Mouse (Mus musculus) T-helper 17 cell (primary cell): ENCODE results near the gene 4931409K22Rik.

ENCODE experiments used
- in situ Hi-C, 2 experiments: fragments of 300-600 bp; cut with MboI, MseI; formaldehyde crosslinking; loops; 1 replicate in 1 of 2; 2 replicates in 1 of 2; pipeline ENCODE4 v1.15.1; 2025; ENCODE audit warnings: high pct_unique_total_duplicates in 2 of 2

Gene 4931409K22Rik

GRCm38 (mm10) chr5:24550598-24551316 is 5.9 kb downstream of the 4931409K22Rik start:
- in situ Hi-C loops, result no loop called here

- in situ Hi-C loops, result no loop called here
These were observed 14.0 kb downstream of the 4931409K22Rik start for GRCm38 (mm10) chr5:24542643-24543042.

- in situ Hi-C loops, result no loop called here
These were observed 15.5 kb downstream of the 4931409K22Rik start for GRCm38 (mm10) chr5:24541144-24541569.

- in situ Hi-C loops, result no loop called here
These were observed 16.0 kb downstream of the 4931409K22Rik start, which contains the start of gene Asb10 for GRCm38 (mm10) chr5:24540387-24541143. Asb10 (minus strand) TSS chr5:24540978.

GRCm38 (mm10) chr5:24539571-24540296 is 16.9 kb downstream of the 4931409K22Rik start:
- in situ Hi-C loops, result loop anchor here in 1 of 2 experiments (10.0 kb wide), 1 partner anchor 1995 kb away; no protein-coding TSS in a partner anchor

GRCm38 (mm10) chr5:24537618-24538017 is 19.0 kb downstream of the 4931409K22Rik start:
- in situ Hi-C loops, result loop anchor here in 1 of 2 experiments (10.0 kb wide), 1 partner anchor 1993 kb away; no protein-coding TSS in a partner anchor

- in situ Hi-C loops, result loop anchor here in 1 of 2 experiments (10.0 kb wide), 1 partner anchor 1992 kb away; no protein-coding TSS in a partner anchor
These were observed 20.1 kb downstream of the 4931409K22Rik start for GRCm38 (mm10) chr5:24536511-24536910.

GRCm38 (mm10) chr5:24535731-24536130 is 20.9 kb downstream of the 4931409K22Rik start:
- in situ Hi-C loops, result loop anchor here in 1 of 2 experiments (10.0 kb wide), 1 partner anchor 1991 kb away; no protein-coding TSS in a partner anchor

GRCm38 (mm10) chr5:24534292-24534691 is 22.3 kb downstream of the 4931409K22Rik start:
- in situ Hi-C loops, result loop anchor here in 1 of 2 experiments (10.0 kb wide), 1 partner anchor 1989 kb away; no protein-coding TSS in a partner anchor

GRCm38 (mm10) chr5:24533391-24533790 is 23.2 kb downstream of the 4931409K22Rik start:
- in situ Hi-C loops, result loop anchor here in 1 of 2 experiments (10.0 kb wide), 1 partner anchor 1989 kb away; no protein-coding TSS in a partner anchor

- in situ Hi-C loops, result loop anchor here in 1 of 2 experiments (10.0 kb wide), 1 partner anchor 1985 kb away; no protein-coding TSS in a partner anchor
These were observed 26.4 kb downstream of the 4931409K22Rik start for GRCm38 (mm10) chr5:24530042-24530689.

GRCm38 (mm10) chr5:24527780-24528179 is 28.8 kb downstream of the 4931409K22Rik start:
- in situ Hi-C loops, result no loop called here

- in situ Hi-C loops, result no loop called here
These were observed 29.7 kb downstream of the 4931409K22Rik start, which contains the start of gene Gbx1 for GRCm38 (mm10) chr5:24526889-24527230. Gbx1 (minus strand) TSS chr5:24527202.

- in situ Hi-C loops, result no loop called here
These were observed 30.3 kb downstream of the 4931409K22Rik start for GRCm38 (mm10) chr5:24526190-24526888.

GRCm38 (mm10) chr5:24525360-24526189 is 31.0 kb downstream of the 4931409K22Rik start:
- in situ Hi-C loops, result no loop called here

- in situ Hi-C loops, result no loop called here
These were observed 32.1 kb downstream of the 4931409K22Rik start for GRCm38 (mm10) chr5:24524522-24524921.

- in situ Hi-C loops, result no loop called here
These were observed 32.8 kb downstream of the 4931409K22Rik start for GRCm38 (mm10) chr5:24523806-24524205.

- in situ Hi-C loops, result no loop called here
These were observed 35.2 kb downstream of the 4931409K22Rik start for GRCm38 (mm10) chr5:24521366-24521765.

- in situ Hi-C loops, result no loop called here
These were observed 44.3 kb downstream of the 4931409K22Rik start for GRCm38 (mm10) chr5:24512271-24512670.
